Mouse (Mus musculus) kidney, embryonic 15.5 days (tissue): ENCODE data around the gene Poc1a. TPM values are rescaled to one million over a fixed set of nuclear protein-coding genes. Genes with fewer than 3 reads are reported as not detected.

Source experiments
- ATAC-seq: fragments of 200-750 bp; cut with Nextera tagmentation; replicated peaks from 2 replicates; pipeline ENCODE4 v1.8.0; 2017; ENCODE audit warnings: moderate TSS enrichment; ENCODE audit not compliant: low FRiP score
- H3K27ac ChIP-seq: fragments of 300-500 bp; sonication (generic); 2 replicates; pipeline ENCODE4 v1.5.1; 2015; ENCODE audit warnings: mild to moderate bottlenecking, inconsistent platforms
- H3K27me3 ChIP-seq: fragments of 300-500 bp; sonication (generic); 2 replicates; pipeline ENCODE4 v1.6.1; 2015; ENCODE audit warnings: inconsistent platforms
- H3K36me3 ChIP-seq: fragments of 300-500 bp; sonication (generic); 2 replicates; pipeline ENCODE4 v1.6.1; 2015; ENCODE audit warnings: inconsistent platforms
- H3K4me1 ChIP-seq: fragments of 300-500 bp; sonication (generic); 2 replicates; pipeline ENCODE4 v1.6.1; 2015; ENCODE audit warnings: inconsistent platforms
- H3K4me2 ChIP-seq: fragments of 300-500 bp; sonication (generic); 2 replicates; pipeline ENCODE4 v1.6.1; 2015; ENCODE audit warnings: moderate library complexity, mild to moderate bottlenecking, inconsistent platforms
- H3K4me3 ChIP-seq: fragments of 300-500 bp; sonication (generic); replicated peaks from 2 replicates; pipeline ENCODE4 v1.5.1; 2015; ENCODE audit warnings: mild to moderate bottlenecking, inconsistent platforms
- H3K9ac ChIP-seq: fragments of 300-500 bp; sonication (generic); 2 replicates; pipeline ENCODE4 v1.6.1; 2015; ENCODE audit warnings: mild to moderate bottlenecking, inconsistent platforms
- H3K9me3 ChIP-seq: fragments of 300-500 bp; sonication (generic); replicated peaks from 2 replicates; pipeline ENCODE4 v1.6.1; 2016; ENCODE audit warnings: inconsistent platforms
- WGBS: fragments of 180-500 bp; shearing (Covaris S2); methylation state at CpG from one replicate; pipeline ENCODE4 v1.1.7; 2015; ENCODE audit warnings: mixed read lengths; 5-methylcytosine and 5-hydroxymethylcytosine counted together
- polyA plus RNA-seq: library from polyadenylated mRNA; unstranded; fragments of >200 nt; fragmentation: Nextera tagmentation; extraction: Ambion mirVana; gene quantifications from 2 replicates; pipeline ENCODE4 v1.2.1, GENCODE M21; 2015

The Poc1a gene
- polyA plus RNA-seq, 1 experiment from 2014 or later, result 28.0 TPM

GRCm38 (mm10) chr9:106359297-106359696 lies 78.4 kb downstream of the Poc1a start:
- Histone ChIP-seq H3K36me3 (no peaks in the 10 kb centered on the region), H3K4me2 (no peak overlapping the region), H3K27ac (no peak overlapping the region), H3K9me3 (no peaks in the 10 kb centered on the region), H3K27me3 (no peaks in the 10 kb centered on the region), H3K4me3 (no peak overlapping the region), H3K4me1 (peaks cover 30% of the 10 kb centered on the region), H3K9ac (no peak overlapping the region)
- no peak for ATAC-seq
- 60% methylated on average over 6 of the region's 6 CpGs for WGBS

DNA sequence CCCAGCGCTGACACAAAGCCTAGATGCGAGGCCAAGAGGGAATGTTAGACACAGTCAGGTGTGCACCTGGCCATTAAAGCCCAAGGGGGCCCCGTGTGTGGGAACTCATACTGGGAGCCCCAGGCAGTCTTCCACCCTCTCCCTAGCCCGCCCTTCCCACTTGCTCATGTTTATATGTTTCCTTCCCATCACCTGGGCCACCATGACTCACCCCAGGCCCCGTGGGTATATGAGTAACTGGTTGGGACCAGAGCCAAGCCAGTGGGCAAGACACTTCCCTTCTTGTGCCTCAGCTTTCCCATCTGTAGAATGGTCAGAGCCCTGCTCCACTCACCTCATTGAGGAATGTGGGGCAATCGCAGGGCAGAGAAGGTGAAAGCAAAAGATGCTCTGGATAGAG lies 80.3 kb downstream of the Poc1a start:
- ATAC-seq, result no peak

GRCm38 (mm10) chr9:106365333-106365732 lies 84.5 kb downstream of the Poc1a start:
- Histone ChIP-seq H3K36me3 (no peaks in the 10 kb centered on the region), H3K4me3 (no peak overlapping the region), H3K4me2 (no peak overlapping the region), H3K27ac (peak overlapping the region; percentile 57), H3K9me3 (no peaks in the 10 kb centered on the region), H3K9ac (no peak overlapping the region), H3K4me1 (peaks cover 32% of the 10 kb centered on the region), H3K27me3 (no peaks in the 10 kb centered on the region)
- no peak for ATAC-seq
- 66% methylated on average over 7 of the region's 7 CpGs for WGBS

More for the DNA sequence above, 80.3 kb downstream of the Poc1a start:
- Histone ChIP-seq H3K9ac (no peak overlapping the region), H3K4me3 (no peak overlapping the region), H3K4me2 (no peak overlapping the region), H3K36me3 (no peaks in the 10 kb centered on the region), H3K27me3 (no peaks in the 10 kb centered on the region), H3K4me1 (peaks cover 21% of the 10 kb centered on the region), H3K27ac (no peak overlapping the region), H3K9me3 (no peaks in the 10 kb centered on the region)
- 81% methylated on average over 6 of the region's 6 CpGs for WGBS

DNA sequence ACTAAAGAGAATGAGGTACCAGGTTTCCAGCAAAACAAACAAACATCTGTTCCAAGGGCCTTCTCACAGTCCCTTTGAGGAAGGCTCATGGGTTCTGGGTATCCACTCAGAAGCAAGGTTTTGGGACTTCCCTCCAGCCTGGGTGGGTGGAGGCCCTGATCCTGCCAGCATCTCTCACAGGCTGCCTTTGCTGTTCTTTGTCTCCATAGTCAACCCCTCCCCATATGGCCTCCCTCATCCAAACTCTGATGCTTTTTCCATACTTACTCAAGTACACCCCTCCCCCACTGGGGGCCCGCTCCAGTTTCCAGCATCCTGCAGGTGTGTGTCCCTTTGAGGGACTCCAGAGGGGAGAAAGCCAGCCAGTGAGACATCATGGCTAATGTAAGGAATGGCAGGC lies 85.3 kb downstream of the Poc1a start:
- no peak overlapping the region for H3K9ac ChIP-seq
- H3K4me3 ChIP-seq, result no peak overlapping the region
- ATAC-seq, result no peak
- H3K4me2 ChIP-seq, result peak overlapping the region; percentile 98; the same call in 1 of the 2 replicates
- H3K9me3 ChIP-seq, result no peaks in the 10 kb centered on the region
- H3K4me1 ChIP-seq, result peaks cover 40% of the 10 kb centered on the region
- H3K36me3 ChIP-seq, result peaks cover 6% of the 10 kb centered on the region; the same call in 1 of the 2 replicates
- 72% methylated on average over 1 of the region's 1 CpGs for WGBS
- no peaks in the 10 kb centered on the region for H3K27me3 ChIP-seq
- no peak overlapping the region for H3K27ac ChIP-seq

GRCm38 (mm10) chr9:106367001-106367400 lies 86.1 kb downstream of the Poc1a start:
- ATAC-seq, result no peak
- no peaks in the 10 kb centered on the region for H3K9me3 ChIP-seq
- H3K36me3 ChIP-seq, result peaks cover 8% of the 10 kb centered on the region; the same call in 1 of the 2 replicates
- H3K27me3 ChIP-seq, result no peaks in the 10 kb centered on the region
- peak overlapping the region; percentile 37 for H3K9ac ChIP-seq
- peaks cover 46% of the 10 kb centered on the region for H3K4me1 ChIP-seq
- H3K27ac ChIP-seq, result peak overlapping the region; percentile 81
- WGBS, result 15% methylated on average over 5 of the region's 5 CpGs
- peak overlapping the region; percentile 98 for H3K4me3 ChIP-seq
- H3K4me2 ChIP-seq, result peak overlapping the region; percentile 98

- under 1% methylated on average over 36 of the region's 36 CpGs for WGBS
- ATAC-seq, result peak; percentile 92
- peak overlapping the region; percentile 99 for H3K27ac ChIP-seq
- peaks cover 11% of the 10 kb centered on the region for H3K36me3 ChIP-seq
- no peaks in the 10 kb centered on the region for H3K27me3 ChIP-seq
- peaks cover 51% of the 10 kb centered on the region for H3K4me1 ChIP-seq
- H3K9me3 ChIP-seq, result no peaks in the 10 kb centered on the region
- H3K4me2 ChIP-seq, result peak overlapping the region; percentile 98
- peak overlapping the region; percentile 98 for H3K4me3 ChIP-seq
- H3K9ac ChIP-seq, result peak overlapping the region; percentile 96
Measured at GRCm38 (mm10) chr9:106367592-106368111, 86.8 kb downstream of the Poc1a start.

- under 1% methylated on average over 48 of the region's 57 CpGs for whole genome bisulfite sequencing
- peak within 1 kb of the TSS; percentile 96 for H3K9ac ChIP-seq
- peak within 1 kb of the TSS; percentile 98 for H3K4me3 ChIP-seq
- H3K4me2 ChIP-seq, result peak within 1 kb of the TSS; percentile 98
- peak within 1 kb of the TSS; percentile 99 for H3K27ac ChIP-seq
- peaks cover 56% of the 10 kb centered on the region for H3K4me1 ChIP-seq
- H3K9me3 ChIP-seq, result no peaks in the 10 kb centered on the region
- ATAC-seq, result peak; percentile 79
- H3K36me3 ChIP-seq, result peaks cover 16% of the 10 kb centered on the region
- no peaks in the 10 kb centered on the region for H3K27me3 ChIP-seq
Measured at GRCm38 (mm10) chr9:106368112-106368717, 87.4 kb downstream of the Poc1a start, which contains the start of gene Dusp7. Gene Dusp7, plus strand, starts transcription at chr9:106368632.

DNA sequence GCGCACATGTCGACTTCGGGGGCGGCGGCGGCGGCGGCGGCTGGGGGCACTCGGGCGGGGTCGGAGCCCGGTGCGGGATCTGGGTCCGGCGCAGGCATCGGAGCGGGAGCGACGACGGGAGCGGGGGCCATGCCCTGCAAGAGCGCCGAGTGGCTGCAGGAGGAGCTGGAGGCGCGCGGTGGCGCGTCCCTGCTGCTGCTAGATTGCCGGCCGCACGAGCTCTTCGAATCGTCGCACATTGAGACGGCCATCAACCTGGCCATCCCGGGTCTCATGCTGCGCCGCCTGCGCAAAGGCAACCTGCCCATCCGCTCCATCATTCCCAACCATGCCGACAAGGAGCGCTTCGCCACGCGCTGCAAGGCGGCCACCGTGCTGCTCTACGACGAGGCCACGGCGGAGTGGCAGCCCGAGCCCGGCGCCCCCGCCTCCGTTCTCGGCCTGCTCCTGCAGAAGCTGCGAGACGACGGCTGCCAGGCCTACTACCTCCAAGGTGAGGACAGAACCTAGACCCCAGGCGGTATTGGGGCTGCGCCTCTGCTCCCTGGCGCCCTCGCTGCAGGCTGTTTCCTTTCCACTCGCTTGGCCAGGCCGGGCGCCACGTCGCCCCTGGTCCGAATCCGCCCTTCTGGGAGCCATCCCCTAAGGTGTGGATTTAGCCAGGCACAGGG lies 88.1 kb downstream of the Poc1a start:
- Histone ChIP-seq H3K27ac (peak overlapping the region; percentile 99), H3K4me3 (peak overlapping the region; percentile 98), H3K9ac (peak overlapping the region; percentile 96), H3K4me2 (peak overlapping the region; percentile 98), H3K27me3 (no peaks in the 10 kb centered on the region), H3K9me3 (no peaks in the 10 kb centered on the region), H3K36me3 (peaks cover 24% of the 10 kb centered on the region), H3K4me1 (peaks cover 59% of the 10 kb centered on the region)
- WGBS, result under 1% methylated on average over 53 of the region's 72 CpGs
- ATAC-seq, result peak; percentile 19

DNA sequence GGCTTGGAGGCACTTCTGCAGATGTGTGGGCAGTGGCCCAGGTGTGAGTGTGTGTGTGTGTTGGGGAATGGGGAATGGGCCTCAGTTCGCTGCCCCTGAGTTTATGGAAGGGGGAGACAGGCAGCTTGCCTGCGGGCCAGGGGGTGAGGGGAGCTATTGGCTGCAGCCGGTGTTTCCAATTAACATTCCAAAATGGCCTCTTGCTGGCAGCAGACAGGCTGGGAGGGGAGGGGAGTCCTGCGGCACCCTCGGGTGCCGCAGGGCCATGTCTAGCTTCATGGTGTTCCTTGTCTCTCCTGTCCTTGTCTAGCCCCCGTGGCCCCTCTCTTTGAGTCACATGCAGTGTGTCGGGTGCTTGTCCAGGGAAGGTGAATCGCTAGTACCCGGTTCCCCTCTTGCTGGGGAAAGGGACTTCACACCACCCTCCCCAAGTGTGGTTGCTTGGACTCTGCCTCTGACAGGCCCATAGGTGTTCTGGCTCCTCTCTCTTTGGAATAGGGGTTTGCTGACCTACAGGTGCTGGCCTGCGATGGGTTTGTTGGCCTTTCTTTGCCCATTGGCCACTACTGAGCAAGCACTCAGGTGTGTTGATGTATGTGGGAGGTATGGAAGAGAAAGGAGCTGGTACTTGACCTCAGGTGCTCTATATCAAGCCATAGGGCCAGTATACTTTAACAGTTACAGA lies 89.1 kb downstream of the Poc1a start:
- Histone ChIP-seq H3K4me1 (peaks cover 60% of the 10 kb centered on the region), H3K4me2 (peak overlapping the region; percentile 98), H3K9ac (peak overlapping the region; percentile 96), H3K27ac (peak overlapping the region; percentile 99), H3K9me3 (no peaks in the 10 kb centered on the region), H3K36me3 (peaks cover 32% of the 10 kb centered on the region), H3K27me3 (no peaks in the 10 kb centered on the region), H3K4me3 (peak overlapping the region; percentile 98)
- no peak for ATAC-seq
- WGBS, result 6% methylated on average over 11 of the region's 11 CpGs

- H3K4me1 ChIP-seq, result peaks cover 57% of the 10 kb centered on the region
- H3K4me3 ChIP-seq, result peak overlapping the region; percentile 98
- H3K4me2 ChIP-seq, result peak overlapping the region; percentile 98
- H3K36me3 ChIP-seq, result peaks cover 39% of the 10 kb centered on the region
- peak overlapping the region; percentile 99 for H3K27ac ChIP-seq
- ATAC-seq, result no peak
- H3K9me3 ChIP-seq, result no peaks in the 10 kb centered on the region
- H3K9ac ChIP-seq, result peak overlapping the region; percentile 96
- WGBS, result 73% methylated on average over 30 of the region's 30 CpGs
- H3K27me3 ChIP-seq, result no peaks in the 10 kb centered on the region
Measured at GRCm38 (mm10) chr9:106370620-106371383, 89.9 kb downstream of the Poc1a start.

GRCm38 (mm10) chr9:106371384-106371671 lies 90.5 kb downstream of the Poc1a start:
- Histone ChIP-seq H3K9ac (peak overlapping the region; percentile 96), H3K27me3 (no peaks in the 10 kb centered on the region), H3K9me3 (no peaks in the 10 kb centered on the region), H3K36me3 (peaks cover 40% of the 10 kb centered on the region), H3K27ac (peak overlapping the region; percentile 99), H3K4me3 (peak overlapping the region; percentile 98), H3K4me2 (peak overlapping the region; percentile 98), H3K4me1 (peaks cover 52% of the 10 kb centered on the region)
- whole genome bisulfite sequencing, result 29% methylated on average over 6 of the region's 6 CpGs
- ATAC-seq, result no peak
